Mouse (Mus musculus): ENCODE measurements around the gene Meis2. TPM values are rescaled to one million over a fixed set of nuclear protein-coding genes. Genes with fewer than 3 reads are reported as not detected.

Gene Meis2
- polyA plus RNA-seq, 1 experiment: 1.4 TPM

DNA sequence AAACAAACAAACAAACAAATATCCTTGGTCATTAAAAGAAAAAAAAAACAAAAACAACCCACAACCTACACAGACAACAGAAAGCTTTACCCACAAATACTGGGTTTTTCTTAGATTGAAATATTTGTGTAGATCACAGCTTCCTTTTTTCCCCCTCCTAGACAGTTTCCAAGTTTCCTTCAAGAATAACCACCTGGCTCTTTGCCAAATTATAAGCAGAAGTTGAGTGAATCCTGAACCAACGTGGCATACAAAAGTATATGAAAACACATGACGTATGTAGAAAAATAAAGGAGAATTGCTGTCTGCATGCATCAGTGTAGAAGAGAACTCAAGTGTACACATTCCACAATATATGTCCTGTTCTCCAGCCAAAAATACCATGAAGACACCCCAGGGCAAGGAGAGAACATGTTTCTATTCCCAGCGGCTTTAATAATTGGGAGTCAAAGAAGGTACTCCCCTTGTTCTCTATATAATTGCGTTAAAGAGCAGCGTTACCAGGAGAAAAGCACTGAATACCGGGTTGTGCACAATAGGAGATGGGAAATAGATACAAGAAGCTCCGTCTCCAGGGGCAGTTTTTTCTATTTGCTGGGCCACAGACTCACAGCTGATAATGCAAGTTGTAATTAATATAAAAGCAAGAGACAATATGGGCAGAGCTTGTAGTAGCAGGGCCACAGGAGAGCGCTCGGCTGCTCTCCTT is 13.6 kb downstream of the Meis2 start:
- H3K36me3 ChIP-seq (ENCODE audit: control insufficient read depth, insufficient read depth, low read length): no peaks in the 10 kb centered on the region
- H3K4me1 ChIP-seq (ENCODE audit: control insufficient read depth, insufficient read depth, low read length): no peaks in the 10 kb centered on the region
- TF ChIP-seq CTCF (IDR thresholded peaks at IDR 0.05; ENCODE audit: control insufficient read depth, insufficient read depth, insufficient replicate concordance, low read depth, low read length) (no peak), POLR2A (IDR thresholded peaks at IDR 0.05; ENCODE audit: control insufficient read depth, low read depth, low read length) (no peak)
- H3K4me3 ChIP-seq (ENCODE audit: control insufficient read depth, low read depth, low read length): no peak overlapping the region
- H3K27me3 ChIP-seq (ENCODE audit: control insufficient read depth, insufficient read depth, low read length): no peaks in the 10 kb centered on the region
- H3K27ac ChIP-seq (ENCODE audit: control insufficient read depth, insufficient read depth, low read depth, low read length): no peak overlapping the region

DNA sequence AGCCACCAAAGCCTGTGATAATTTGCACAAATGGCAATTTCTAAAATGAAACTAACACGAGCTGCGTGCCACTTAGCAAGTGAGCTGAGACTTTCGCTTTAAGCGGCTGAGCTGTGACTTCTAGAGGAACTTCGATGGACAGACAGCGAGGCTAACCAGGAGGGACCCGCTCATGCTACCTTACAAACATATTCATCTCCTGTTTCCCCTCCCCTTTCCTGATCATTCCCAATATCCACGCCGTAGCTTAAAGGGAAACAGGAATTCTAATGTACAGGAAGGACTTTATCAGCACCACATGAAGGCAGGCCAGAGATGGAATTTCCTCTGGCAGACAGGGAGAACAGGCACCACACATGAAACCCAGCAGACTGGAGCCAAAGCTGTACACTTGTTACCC is 15.9 kb downstream of the Meis2 start:
- Histone ChIP-seq H3K27ac (ENCODE audit: control insufficient read depth, insufficient read depth, low read depth, low read length) (no peak overlapping the region), H3K36me3 (ENCODE audit: control insufficient read depth, insufficient read depth, low read length) (no peaks in the 10 kb centered on the region), H3K4me1 (ENCODE audit: control insufficient read depth, insufficient read depth, low read length) (no peaks in the 10 kb centered on the region), H3K4me3 (ENCODE audit: control insufficient read depth, low read depth, low read length) (no peak overlapping the region), H3K27me3 (ENCODE audit: control insufficient read depth, insufficient read depth, low read length) (no peaks in the 10 kb centered on the region)
- no peak for TF ChIP-seq CTCF (IDR thresholded peaks at IDR 0.05; ENCODE audit: control insufficient read depth, insufficient read depth, insufficient replicate concordance, low read depth, low read length)
- no peak for TF ChIP-seq POLR2A (IDR thresholded peaks at IDR 0.05; ENCODE audit: control insufficient read depth, low read depth, low read length)

DNA sequence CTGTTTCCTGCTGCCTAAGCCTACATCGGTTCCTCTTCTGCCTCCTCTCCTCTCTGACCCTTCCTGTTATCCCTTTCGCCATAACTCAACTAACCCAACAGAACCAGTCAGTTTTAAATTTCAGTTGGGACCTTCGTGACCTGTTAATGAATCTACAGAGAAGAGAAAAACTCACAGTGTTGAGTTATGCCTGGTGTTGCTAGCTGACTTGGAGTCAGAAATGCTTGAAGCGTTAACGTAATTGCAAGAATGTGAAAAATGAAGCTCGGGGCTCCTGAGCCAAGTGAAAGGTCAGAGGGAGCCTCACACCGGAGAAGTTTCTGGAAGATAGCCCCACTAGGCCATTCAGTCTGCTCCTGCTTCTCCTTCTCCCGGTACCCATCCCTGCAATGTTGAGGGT is 18.3 kb downstream of the Meis2 start:
- Histone ChIP-seq H3K4me3 (ENCODE audit: control insufficient read depth, low read depth, low read length) (no peak overlapping the region), H3K27ac (ENCODE audit: control insufficient read depth, insufficient read depth, low read depth, low read length) (no peak overlapping the region), H3K27me3 (ENCODE audit: control insufficient read depth, insufficient read depth, low read length) (no peaks in the 10 kb centered on the region), H3K4me1 (ENCODE audit: control insufficient read depth, insufficient read depth, low read length) (no peaks in the 10 kb centered on the region), H3K36me3 (ENCODE audit: control insufficient read depth, insufficient read depth, low read length) (no peaks in the 10 kb centered on the region)
- TF ChIP-seq CTCF (IDR thresholded peaks at IDR 0.05; ENCODE audit: control insufficient read depth, insufficient read depth, insufficient replicate concordance, low read depth, low read length): no peak
- TF ChIP-seq POLR2A (IDR thresholded peaks at IDR 0.05; ENCODE audit: control insufficient read depth, low read depth, low read length): no peak

DNA sequence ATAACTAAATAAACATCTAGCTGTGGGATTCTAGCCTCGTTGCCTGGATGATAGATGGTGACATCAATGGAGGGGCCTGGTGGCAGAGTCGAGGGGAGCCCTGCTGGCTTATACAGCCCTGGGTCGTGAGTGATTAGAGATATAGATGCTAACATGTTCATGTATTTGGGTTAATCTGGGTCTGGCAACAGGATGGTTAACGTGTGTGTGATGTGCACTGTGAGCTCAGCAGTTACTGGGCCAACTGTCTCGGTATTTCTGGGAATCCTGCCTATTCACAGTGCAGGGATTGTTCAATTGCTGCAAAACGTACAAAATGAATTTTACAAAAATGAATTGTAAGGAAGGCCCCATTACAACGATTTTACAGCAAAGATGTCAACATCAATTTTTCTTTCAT is 20.6 kb downstream of the Meis2 start:
- H3K27me3 ChIP-seq (ENCODE audit: control insufficient read depth, insufficient read depth, low read length): no peaks in the 10 kb centered on the region
- H3K4me1 ChIP-seq (ENCODE audit: control insufficient read depth, insufficient read depth, low read length): no peaks in the 10 kb centered on the region
- H3K36me3 ChIP-seq (ENCODE audit: control insufficient read depth, insufficient read depth, low read length): no peaks in the 10 kb centered on the region
- TF ChIP-seq POLR2A (IDR thresholded peaks at IDR 0.05; ENCODE audit: control insufficient read depth, low read depth, low read length): no peak
- TF ChIP-seq CTCF (IDR thresholded peaks at IDR 0.05; ENCODE audit: control insufficient read depth, insufficient read depth, insufficient replicate concordance, low read depth, low read length): no peak
- H3K27ac ChIP-seq (ENCODE audit: control insufficient read depth, insufficient read depth, low read depth, low read length): no peak overlapping the region
- H3K4me3 ChIP-seq (ENCODE audit: control insufficient read depth, low read depth, low read length): no peak overlapping the region

DNA sequence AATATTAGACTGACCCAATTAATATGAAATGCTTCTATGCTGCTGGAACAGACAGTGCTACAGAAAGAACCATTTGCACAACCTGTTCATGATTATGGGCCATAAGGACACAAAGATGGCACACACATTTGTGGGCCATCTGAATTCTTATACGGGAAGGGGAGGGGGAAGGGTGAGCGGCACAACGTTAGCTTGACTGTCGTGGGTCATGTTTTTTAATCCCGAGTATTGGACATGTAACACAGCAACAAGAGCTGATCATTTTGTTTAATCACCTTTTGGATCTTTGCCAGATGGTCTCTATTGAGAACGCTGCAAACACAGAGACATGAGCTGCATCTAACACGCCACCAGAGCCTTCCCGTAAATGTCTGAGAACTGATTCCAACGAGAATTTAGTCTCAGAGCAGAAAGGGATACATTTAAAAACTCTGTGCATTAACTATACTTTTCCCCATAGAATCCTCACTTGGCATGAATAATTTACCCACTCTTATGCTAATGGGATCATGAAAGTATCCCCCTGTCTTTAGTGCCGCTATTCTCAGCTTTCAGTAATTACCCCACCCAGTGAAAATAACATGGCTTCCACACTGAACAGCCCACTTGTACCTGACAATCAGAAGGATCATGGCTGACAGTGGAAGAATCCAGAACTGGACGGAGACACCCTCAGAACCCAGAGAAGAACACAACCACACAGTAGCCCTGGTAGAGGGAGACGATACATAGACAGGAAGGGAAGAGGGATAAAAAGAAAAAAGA is 22.5 kb downstream of the Meis2 start:
- TF ChIP-seq POLR2A (IDR thresholded peaks at IDR 0.05; ENCODE audit: control insufficient read depth, low read depth, low read length) (no peak), CTCF (IDR thresholded peaks at IDR 0.05; ENCODE audit: control insufficient read depth, insufficient read depth, insufficient replicate concordance, low read depth, low read length) (no peak)
- Histone ChIP-seq H3K4me3 (ENCODE audit: control insufficient read depth, low read depth, low read length) (no peak overlapping the region), H3K27ac (ENCODE audit: control insufficient read depth, insufficient read depth, low read depth, low read length) (no peak overlapping the region), H3K36me3 (ENCODE audit: control insufficient read depth, insufficient read depth, low read length) (no peaks in the 10 kb centered on the region), H3K4me1 (ENCODE audit: control insufficient read depth, insufficient read depth, low read length) (no peaks in the 10 kb centered on the region), H3K27me3 (ENCODE audit: control insufficient read depth, insufficient read depth, low read length) (no peaks in the 10 kb centered on the region)

DNA sequence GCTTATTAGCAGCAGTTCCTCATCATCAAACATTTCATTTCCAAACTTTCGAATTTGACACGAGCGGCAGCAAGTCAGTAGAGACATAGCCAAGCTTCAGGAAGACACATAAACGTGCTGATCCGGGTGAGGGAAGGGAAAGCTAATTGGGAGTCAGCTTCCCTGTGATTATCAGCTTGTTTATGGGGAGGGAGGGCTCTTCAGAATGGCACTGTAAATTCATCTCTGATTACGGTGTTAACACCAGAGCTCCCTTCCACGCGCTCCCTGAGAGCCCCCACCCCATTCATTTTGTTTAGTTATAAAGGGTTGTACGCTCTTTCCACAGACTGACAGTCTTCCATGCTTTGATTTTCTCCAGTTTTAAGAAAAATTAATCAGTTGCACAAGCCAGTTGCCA is 23.2 kb downstream of the Meis2 start:
- TF ChIP-seq POLR2A (IDR thresholded peaks at IDR 0.05; ENCODE audit: control insufficient read depth, low read depth, low read length): no peak
- TF ChIP-seq CTCF (IDR thresholded peaks at IDR 0.05; ENCODE audit: control insufficient read depth, insufficient read depth, insufficient replicate concordance, low read depth, low read length): no peak
- H3K4me3 ChIP-seq (ENCODE audit: control insufficient read depth, low read depth, low read length): no peak overlapping the region
- no peaks in the 10 kb centered on the region for H3K4me1 ChIP-seq (ENCODE audit: control insufficient read depth, insufficient read depth, low read length)
- H3K27me3 ChIP-seq (ENCODE audit: control insufficient read depth, insufficient read depth, low read length): no peaks in the 10 kb centered on the region
- no peaks in the 10 kb centered on the region for H3K36me3 ChIP-seq (ENCODE audit: control insufficient read depth, insufficient read depth, low read length)
- no peak overlapping the region for H3K27ac ChIP-seq (ENCODE audit: control insufficient read depth, insufficient read depth, low read depth, low read length)

DNA sequence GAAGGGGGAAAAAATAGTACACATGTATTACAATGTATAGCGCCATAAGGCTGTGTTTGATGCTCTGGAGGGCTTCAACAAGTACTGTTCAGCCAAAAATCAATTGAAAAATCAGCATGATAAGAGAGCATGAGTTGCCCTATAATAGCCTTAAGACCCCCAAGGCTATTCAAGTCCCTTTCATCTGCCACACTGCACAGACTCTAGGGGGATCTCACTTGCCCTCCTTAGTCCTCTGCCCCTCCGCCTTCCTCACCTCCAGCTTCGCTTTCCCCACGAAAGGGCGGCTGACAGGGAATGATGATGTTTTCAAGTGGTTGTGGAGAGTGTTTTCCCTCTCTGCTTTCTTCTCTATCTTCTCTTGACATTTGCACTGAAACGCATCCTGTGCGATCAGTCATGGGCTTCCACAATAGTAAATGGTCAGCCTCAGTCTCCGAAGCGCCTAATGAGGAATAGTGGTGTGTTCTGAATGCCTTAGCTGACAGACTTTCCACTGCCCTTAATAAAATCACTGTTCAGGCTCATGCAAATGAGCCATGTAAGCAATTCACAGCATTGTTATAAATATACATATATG is 23.9 kb downstream of the Meis2 start:
- no peaks in the 10 kb centered on the region for H3K4me1 ChIP-seq (ENCODE audit: control insufficient read depth, insufficient read depth, low read length)
- H3K36me3 ChIP-seq (ENCODE audit: control insufficient read depth, insufficient read depth, low read length): no peaks in the 10 kb centered on the region
- H3K27me3 ChIP-seq (ENCODE audit: control insufficient read depth, insufficient read depth, low read length): no peaks in the 10 kb centered on the region
- TF ChIP-seq POLR2A (IDR thresholded peaks at IDR 0.05; ENCODE audit: control insufficient read depth, low read depth, low read length) (no peak), CTCF (IDR thresholded peaks at IDR 0.05; ENCODE audit: control insufficient read depth, insufficient read depth, insufficient replicate concordance, low read depth, low read length) (no peak)
- no peak overlapping the region for H3K27ac ChIP-seq (ENCODE audit: control insufficient read depth, insufficient read depth, low read depth, low read length)
- no peak overlapping the region for H3K4me3 ChIP-seq (ENCODE audit: control insufficient read depth, low read depth, low read length)
